Mouse (Mus musculus) bone marrow macrophage, adult 2 months (primary cell): ENCODE data around the gene Slc26a10.
"Not testable (repeated sequence)": the region's sequence is repeated elsewhere in the genome, so short reads cannot be mapped to it uniquely, and the experiment has no call there.

ENCODE experiments used
- CTCF ChIP-seq: IDR thresholded peaks from 2 replicates; pipeline ENCODE4 v1.5.1; 2012; ENCODE audit warnings: low read depth, mild to moderate bottlenecking, low read length, moderate library complexity
- POLR2A ChIP-seq: IDR thresholded peaks from 2 replicates; pipeline ENCODE4 v1.6.1; 2012; ENCODE audit warnings: mild to moderate bottlenecking, low read depth, low read length, borderline replicate concordance

DNA sequence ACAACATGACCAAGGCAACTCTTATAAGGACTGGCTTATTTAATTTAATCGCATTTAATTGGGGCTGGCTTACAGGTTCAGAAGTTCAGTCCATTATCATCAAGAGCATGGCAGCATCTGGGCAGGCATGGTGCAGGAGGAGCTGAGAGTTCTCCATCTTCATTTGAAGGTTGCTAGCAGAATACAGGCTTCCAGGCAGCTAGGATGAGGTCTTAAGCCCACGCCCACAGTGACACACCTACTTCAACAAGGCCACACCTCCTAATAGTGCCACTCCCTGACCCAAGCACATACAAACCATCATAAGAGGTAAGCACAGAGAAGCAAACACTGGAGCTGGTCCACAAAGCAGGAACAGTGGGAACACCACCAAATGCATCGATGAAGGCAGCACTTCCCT, 29.2 kb downstream of the Slc26a10 start:
- TF ChIP-seq POLR2A, CTCF: not testable (repeated sequence)
